Mouse (Mus musculus): Measurements from ENCODE around the gene Prdm16. TPM values are rescaled to one million over a fixed set of nuclear protein-coding genes. Genes with fewer than 3 reads are reported as not detected.
A peak's percentile ranks its signal among the peaks of the same experiment; 100 is the strongest.

The Prdm16 gene
- total RNA-seq, 2 experiments from 2014 or later, result 8.2 to 9.6 TPM

GRCm38 (mm10) chr4:154626282-154626681, 10.4 kb downstream of the Prdm16 start:
- DNase-seq (ENCODE audit: extremely low spot score in 1 of 2, low spot score in 2 of 2), result no peak
- TF ChIP-seq CTCF (IDR thresholded peaks at IDR 0.05), result no peak
- Histone ChIP-seq H3K4me3 (no peak overlapping the region), H3K27ac (no peak overlapping the region)
- intact Hi-C loops (cut with DNase I), result no loop called here

GRCm38 (mm10) chr4:154625710-154626109, 11.0 kb downstream of the Prdm16 start:
- Histone ChIP-seq H3K27ac (no peak overlapping the region), H3K4me3 (no peak overlapping the region)
- intact Hi-C loops (cut with DNase I), result no loop called here
- no peak for DNase-seq (ENCODE audit: extremely low spot score in 1 of 2, low spot score in 2 of 2)
- no peak for TF ChIP-seq CTCF (IDR thresholded peaks at IDR 0.05)

GRCm38 (mm10) chr4:154623241-154623640, 13.4 kb downstream of the Prdm16 start:
- Histone ChIP-seq H3K27ac (no peak overlapping the region), H3K4me3 (no peak overlapping the region)
- no peak for TF ChIP-seq CTCF (IDR thresholded peaks at IDR 0.05)
- intact Hi-C loops (cut with DNase I), result no loop called here
- DNase-seq (ENCODE audit: extremely low spot score in 1 of 2, low spot score in 2 of 2), result no peak

GRCm38 (mm10) chr4:154622521-154622920, 14.2 kb downstream of the Prdm16 start:
- Histone ChIP-seq H3K4me3 (no peak overlapping the region), H3K27ac (no peak overlapping the region)
- intact Hi-C loops (cut with DNase I), result no loop called here
- DNase-seq (ENCODE audit: extremely low spot score in 1 of 2, low spot score in 2 of 2), result no peak
- TF ChIP-seq CTCF (IDR thresholded peaks at IDR 0.05), result no peak

GRCm38 (mm10) chr4:154611167-154611566, 25.5 kb downstream of the Prdm16 start:
- TF ChIP-seq CTCF (IDR thresholded peaks at IDR 0.05), result no peak
- intact Hi-C loops (cut with DNase I), result no loop called here

GRCm38 (mm10) chr4:154607724-154608123, 28.9 kb downstream of the Prdm16 start:
- intact Hi-C loops (cut with DNase I), result no loop called here
- DNase-seq (ENCODE audit: extremely low spot score in 1 of 2, low spot score in 2 of 2), result no peak
- Histone ChIP-seq H3K27ac (no peak overlapping the region), H3K4me3 (no peak overlapping the region)
- no peak; the same call in none of the 2 replicates for TF ChIP-seq CTCF (IDR thresholded peaks at IDR 0.05)

More at GRCm38 (mm10) chr4:154611167-154611566, 25.5 kb downstream of the Prdm16 start:
- DNase-seq (ENCODE audit: extremely low spot score in 1 of 2, low spot score in 2 of 2), result no peak
- H3K4me3 ChIP-seq, result no peak overlapping the region
- no peak overlapping the region for H3K27ac ChIP-seq

- Histone ChIP-seq H3K27ac (no peak overlapping the region), H3K4me3 (no peak overlapping the region)
- no peak for DNase-seq (ENCODE audit: extremely low spot score in 1 of 2, low spot score in 2 of 2)
- intact Hi-C loops (cut with DNase I), result no loop called here
- no peak for TF ChIP-seq CTCF (IDR thresholded peaks at IDR 0.05)
Measured at GRCm38 (mm10) chr4:154604442-154604830, 32.2 kb downstream of the Prdm16 start.

- TF ChIP-seq CTCF (IDR thresholded peaks at IDR 0.05), result no peak
- DNase-seq (ENCODE audit: extremely low spot score in 1 of 2, low spot score in 2 of 2), result no peak
- Histone ChIP-seq H3K27ac (no peak overlapping the region), H3K4me3 (no peak overlapping the region)
- intact Hi-C loops (cut with DNase I), result no loop called here
Measured at GRCm38 (mm10) chr4:154603663-154604441, 32.8 kb downstream of the Prdm16 start.

GRCm38 (mm10) chr4:154602409-154602808, 34.3 kb downstream of the Prdm16 start:
- no peak for DNase-seq (ENCODE audit: extremely low spot score in 1 of 2, low spot score in 2 of 2)
- Histone ChIP-seq H3K4me3 (no peak overlapping the region), H3K27ac (no peak overlapping the region)
- no peak for TF ChIP-seq CTCF (IDR thresholded peaks at IDR 0.05)
- intact Hi-C loops (cut with DNase I), result no loop called here

- no peak for DNase-seq (ENCODE audit: extremely low spot score in 1 of 2, low spot score in 2 of 2)
- intact Hi-C loops (cut with DNase I), result no loop called here
- Histone ChIP-seq H3K27ac (no peak overlapping the region; the same call in 1 of the 2 replicates), H3K4me3 (no peak overlapping the region)
- TF ChIP-seq CTCF (IDR thresholded peaks at IDR 0.05), result no peak
Measured at GRCm38 (mm10) chr4:154601006-154601405, 35.7 kb downstream of the Prdm16 start.

GRCm38 (mm10) chr4:154599977-154600376, 36.7 kb downstream of the Prdm16 start:
- intact Hi-C loops (cut with DNase I), result no loop called here
- H3K27ac ChIP-seq, result no peak overlapping the region; the same call in 1 of the 2 replicates

GRCm38 (mm10) chr4:154598357-154598756, 38.3 kb downstream of the Prdm16 start:
- no peak for TF ChIP-seq CTCF (IDR thresholded peaks at IDR 0.05)
- intact Hi-C loops (cut with DNase I), result no loop called here
- Histone ChIP-seq H3K27ac (no peak overlapping the region; the same call in 1 of the 2 replicates), H3K4me3 (no peak overlapping the region)
- no peak for DNase-seq (ENCODE audit: extremely low spot score in 1 of 2, low spot score in 2 of 2)

More at GRCm38 (mm10) chr4:154599977-154600376, 36.7 kb downstream of the Prdm16 start:
- no peak overlapping the region for H3K4me3 ChIP-seq
- peak in 1 of 2 experiments; percentile 11 for DNase-seq (ENCODE audit: extremely low spot score in 1 of 2, low spot score in 2 of 2)
- no peak for TF ChIP-seq CTCF (IDR thresholded peaks at IDR 0.05)

- Histone ChIP-seq H3K4me3 (no peak overlapping the region), H3K27ac (no peak overlapping the region)
- TF ChIP-seq CTCF (IDR thresholded peaks at IDR 0.05), result no peak
- DNase-seq (ENCODE audit: extremely low spot score in 1 of 2, low spot score in 2 of 2), result no peak
- intact Hi-C loops (cut with DNase I), result no loop called here
Measured at GRCm38 (mm10) chr4:154596805-154597204, 39.9 kb downstream of the Prdm16 start.

Data from left cerebral cortex, adult 2 months (tissue).